Mouse (Mus musculus) limb, embryonic 14.5 days (tissue): ENCODE measurements around the gene Polg2. TPM values are rescaled to one million over a fixed set of nuclear protein-coding genes. Genes with fewer than 3 reads are reported as not detected.
A peak's percentile ranks its signal among the peaks of the same experiment; 100 is the strongest.

Experiments
- ATAC-seq: fragments of 200-750 bp; cut with Nextera tagmentation; 2 replicates; pipeline ENCODE4 v1.8.0; 2017; ENCODE audit warnings: low read depth, moderate number of reproducible peaks, moderate TSS enrichment; ENCODE audit not compliant: low FRiP score
- DNase-seq: peaks from one replicate; pipeline ENCODE4 v3.0.0-alpha.2; 2015; ENCODE audit warnings: low spot score
- H3K27ac ChIP-seq: fragments of 300-500 bp; sonication (generic); replicated peaks from 2 replicates; pipeline ENCODE4 v1.5.1; 2014; ENCODE audit warnings: low read depth, mild to moderate bottlenecking, low read length, moderate library complexity, mixed read lengths
- H3K27me3 ChIP-seq: fragments of 300-500 bp; sonication (generic); 2 replicates; pipeline ENCODE4 v1.6.1; 2014; ENCODE audit warnings: low read length, mixed read lengths; ENCODE audit not compliant: control insufficient read depth, insufficient read depth
- H3K36me3 ChIP-seq: fragments of 300-500 bp; sonication (generic); 2 replicates; pipeline ENCODE4 v1.6.1; 2014; ENCODE audit warnings: mild to moderate bottlenecking, low read length, moderate library complexity, mixed read lengths; ENCODE audit not compliant: control insufficient read depth, insufficient read depth
- H3K4me1 ChIP-seq: fragments of 300-500 bp; sonication (generic); 2 replicates; pipeline ENCODE4 v1.6.1; 2014; ENCODE audit warnings: antibody characterized with exemption, low read length, mixed read lengths; ENCODE audit not compliant: control insufficient read depth, insufficient read depth
- H3K4me2 ChIP-seq: fragments of 300-500 bp; sonication (generic); replicated peaks from 2 replicates; pipeline ENCODE4 v1.6.1; 2014; ENCODE audit warnings: low read depth, mild to moderate bottlenecking, low read length, moderate library complexity; ENCODE audit not compliant: severe bottlenecking
- H3K4me3 ChIP-seq: fragments of 300-500 bp; sonication (generic); replicated peaks from 2 replicates; pipeline ENCODE4 v1.5.1; 2014; ENCODE audit warnings: low read length
- H3K9ac ChIP-seq: fragments of 300-500 bp; sonication (generic); 2 replicates; pipeline ENCODE4 v1.6.1; 2014; ENCODE audit warnings: mild to moderate bottlenecking, low read depth, low read length, moderate library complexity; ENCODE audit not compliant: severe bottlenecking
- H3K9me3 ChIP-seq: fragments of 300-500 bp; sonication (generic); 2 replicates; pipeline ENCODE4 v1.6.1; 2016; ENCODE audit warnings: low read length; ENCODE audit not compliant: control insufficient read depth
- POLR2A ChIP-seq: fragments of 200-500 bp; IDR thresholded peaks from 2 replicates; pipeline ENCODE4 v1.8.0; 2012; ENCODE audit warnings: inconsistent platforms, mild to moderate bottlenecking, moderate library complexity, borderline replicate concordance; ENCODE audit not compliant: insufficient read depth, insufficient read length; ENCODE audit errors: extremely low read depth
- WGBS: fragments of 180-500 bp; shearing (Covaris S2); extraction: QIAGEN DNeasy Blood & Tissue Kit; methylation state at CpG from one replicate; pipeline ENCODE4 v1.1.7; 2014; 5-methylcytosine and 5-hydroxymethylcytosine counted together
- polyA plus RNA-seq, 2 experiments: library from polyadenylated mRNA; depleted of rRNA in 1 of 2; stranded (reverse) in 1 of 2; unstranded in 1 of 2; fragments of >200 nt; fragmentation: Nextera tagmentation in 1 of 2; extraction: Ambion mirVana in 1 of 2; gene quantifications; 2 replicates each; pipeline versions ENCODE4 v1.2.1 to v1.2.3; 2012 to 2014

The Polg2 gene
- polyA plus RNA-seq, 2 experiments = 12.7 to 13.6 TPM

- H3K9me3 ChIP-seq = 0 out of 2 replicates have a peak, but pooled peaks cover 3% of the 10 kb centered on the region
- no peak overlapping the region for H3K4me3 ChIP-seq
- WGBS = 92% methylated on average over 9 of the region's 9 CpGs
- H3K27ac ChIP-seq = no peak overlapping the region
- no peak for TF ChIP-seq POLR2A
- ATAC-seq (no peak), DNase-seq (no peak)
- H3K36me3 ChIP-seq = peaks cover 74% of the 10 kb centered on the region
- H3K4me2 ChIP-seq = no peak overlapping the region
- no peak overlapping the region for H3K9ac ChIP-seq
- H3K27me3 ChIP-seq = no peaks in the 10 kb centered on the region
- H3K4me1 ChIP-seq = no peaks in the 10 kb centered on the region
Observed at GRCm38 (mm10) chr11:106773061-106773460, 6.3 kb downstream of the Polg2 start.

GRCm38 (mm10) chr11:106770195-106770974 lies 9.0 kb downstream of the Polg2 start:
- peaks cover 9% of the 10 kb centered on the region; the same call in 1 of the 2 replicates for H3K9me3 ChIP-seq
- ATAC-seq (no peak), DNase-seq (no peak)
- no peak overlapping the region for H3K9ac ChIP-seq
- H3K4me3 ChIP-seq = no peak overlapping the region
- H3K4me1 ChIP-seq = no peaks in the 10 kb centered on the region
- TF ChIP-seq POLR2A = no peak
- peaks cover 87% of the 10 kb centered on the region for H3K36me3 ChIP-seq
- H3K27ac ChIP-seq = no peak overlapping the region
- H3K4me2 ChIP-seq = no peak overlapping the region
- no peaks in the 10 kb centered on the region for H3K27me3 ChIP-seq
- 95% methylated on average over 9 of the region's 9 CpGs for WGBS

- Histone ChIP-seq H3K27me3 (no peaks in the 10 kb centered on the region), H3K9ac (no peak overlapping the region), H3K9me3 (peaks cover 9% of the 10 kb centered on the region; the same call in 1 of the 2 replicates), H3K4me3 (no peak overlapping the region), H3K36me3 (peaks cover 65% of the 10 kb centered on the region), H3K4me1 (peaks cover 4% of the 10 kb centered on the region; the same call in 1 of the 2 replicates), H3K4me2 (no peak overlapping the region), H3K27ac (no peak overlapping the region)
- WGBS = 96% methylated on average over 4 of the region's 4 CpGs
- DNase-seq (no peak), ATAC-seq (no peak)
- TF ChIP-seq POLR2A = no peak
Observed at GRCm38 (mm10) chr11:106767516-106767915, 11.8 kb downstream of the Polg2 start.

GRCm38 (mm10) chr11:106766611-106767162 lies 12.7 kb downstream of the Polg2 start:
- no peak for TF ChIP-seq POLR2A
- H3K36me3 ChIP-seq = peaks cover 61% of the 10 kb centered on the region
- WGBS = 95% methylated on average over 4 of the region's 4 CpGs

GRCm38 (mm10) chr11:106762800-106763185 lies 16.5 kb downstream of the Polg2 start:
- 74% methylated on average over 9 of the region's 9 CpGs for WGBS
- H3K4me1 ChIP-seq = peaks cover 4% of the 10 kb centered on the region; the same call in 1 of the 2 replicates
- peak overlapping the region; percentile 38; the same call in 1 of the 2 replicates for H3K27ac ChIP-seq
- H3K4me2 ChIP-seq = no peak overlapping the region
- DNase-seq = no peak
- no peak for TF ChIP-seq POLR2A
- peaks cover 30% of the 10 kb centered on the region for H3K36me3 ChIP-seq
- 0 out of 2 replicates have a peak, but pooled peaks have one; percentile 13 for ATAC-seq
- no peaks in the 10 kb centered on the region for H3K27me3 ChIP-seq
- H3K9me3 ChIP-seq = peaks cover 3% of the 10 kb centered on the region; the same call in 1 of the 2 replicates
- H3K4me3 ChIP-seq = no peak overlapping the region
- H3K9ac ChIP-seq = no peak overlapping the region

More at GRCm38 (mm10) chr11:106766611-106767162, 12.7 kb downstream of the Polg2 start:
- DNase-seq (no peak), ATAC-seq (no peak)
- Histone ChIP-seq H3K9ac (no peak overlapping the region), H3K27ac (no peak overlapping the region), H3K4me1 (peaks cover 4% of the 10 kb centered on the region; the same call in 1 of the 2 replicates), H3K9me3 (peaks cover 9% of the 10 kb centered on the region; the same call in 1 of the 2 replicates), H3K4me2 (no peak overlapping the region), H3K4me3 (no peak overlapping the region), H3K27me3 (no peaks in the 10 kb centered on the region)
